Mouse (Mus musculus): ENCODE results near the gene Tmem119. TPM values are rescaled to one million over a fixed set of nuclear protein-coding genes. Genes with fewer than 3 reads are reported as not detected.

Gene Tmem119
- polyA plus RNA-seq, 1 experiment from 2014 or later: 7.9 TPM

DNA sequence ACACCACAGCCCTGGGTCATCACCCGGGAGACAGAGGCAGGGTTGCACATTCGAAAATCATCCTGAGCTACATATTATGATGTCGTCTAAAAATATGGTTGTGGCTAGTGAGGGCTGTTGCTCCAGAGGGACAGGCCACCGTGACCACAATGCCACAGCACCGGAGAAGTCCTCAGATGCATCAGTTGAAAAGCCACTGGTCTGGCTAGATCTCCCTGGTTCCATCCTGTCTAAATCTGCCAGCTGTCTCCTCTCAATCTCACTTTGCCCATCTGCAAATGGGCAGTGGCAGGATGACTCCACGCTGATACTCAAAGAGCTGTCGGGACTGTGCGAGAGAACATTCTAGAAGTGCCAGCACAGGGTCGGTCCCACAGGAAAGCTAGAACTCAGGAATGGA lies 1.8 kb downstream of the Tmem119 start:
- no peak for ATAC-seq
- Histone ChIP-seq H3K27ac (ENCODE audit: low read depth, low read length) (no peak overlapping the region), H3K4me2 (ENCODE audit: low read length) (no peak overlapping the region), H3K9ac (ENCODE audit: low read depth, low read length) (no peak overlapping the region), H3K4me1 (ENCODE audit: control insufficient read depth, insufficient read depth, low read depth, low read length) (no peaks in the 10 kb centered on the region), H3K27me3 (replicated peaks; ENCODE audit: control insufficient read depth, insufficient read depth, low read length) (peaks cover 3% of the 10 kb centered on the region; the same call in 1 of the 2 replicates), H3K36me3 (ENCODE audit: control insufficient read depth, insufficient read depth, low read length) (no peaks in the 10 kb centered on the region), H3K9me3 (ENCODE audit: control insufficient read depth, low read length) (no peaks in the 10 kb centered on the region), H3K4me3 (ENCODE audit: low read length) (no peak overlapping the region)
- 78% methylated on average over 9 of the region's 9 CpGs for WGBS

GRCm38 (mm10) chr5:113797149-113797882 lies 3.0 kb downstream of the Tmem119 start:
- Histone ChIP-seq H3K4me2 (ENCODE audit: low read length) (no peak overlapping the region), H3K27me3 (replicated peaks; ENCODE audit: control insufficient read depth, insufficient read depth, low read length) (peaks cover 3% of the 10 kb centered on the region; the same call in 1 of the 2 replicates), H3K4me1 (ENCODE audit: control insufficient read depth, insufficient read depth, low read depth, low read length) (no peaks in the 10 kb centered on the region), H3K36me3 (ENCODE audit: control insufficient read depth, insufficient read depth, low read length) (no peaks in the 10 kb centered on the region), H3K9me3 (ENCODE audit: control insufficient read depth, low read length) (no peaks in the 10 kb centered on the region), H3K27ac (ENCODE audit: low read depth, low read length) (no peak overlapping the region), H3K9ac (ENCODE audit: low read depth, low read length) (no peak overlapping the region), H3K4me3 (ENCODE audit: low read length) (no peak overlapping the region)
- no peak for ATAC-seq
- 13% methylated on average over 19 of the region's 19 CpGs for WGBS

- H3K27me3 ChIP-seq (replicated peaks; ENCODE audit: control insufficient read depth, insufficient read depth, low read length): peaks cover 3% of the 10 kb centered on the region; the same call in 1 of the 2 replicates
- H3K4me2 ChIP-seq (ENCODE audit: low read length): no peak overlapping the region
- 8% methylated on average over 13 of the region's 13 CpGs for WGBS
- no peak for ATAC-seq
- H3K9ac ChIP-seq (ENCODE audit: low read depth, low read length): no peak overlapping the region
- no peak overlapping the region for H3K4me3 ChIP-seq (ENCODE audit: low read length)
- no peaks in the 10 kb centered on the region for H3K9me3 ChIP-seq (ENCODE audit: control insufficient read depth, low read length)
- no peaks in the 10 kb centered on the region for H3K36me3 ChIP-seq (ENCODE audit: control insufficient read depth, insufficient read depth, low read length)
- H3K27ac ChIP-seq (ENCODE audit: low read depth, low read length): no peak overlapping the region
- no peaks in the 10 kb centered on the region for H3K4me1 ChIP-seq (ENCODE audit: control insufficient read depth, insufficient read depth, low read depth, low read length)
Observed at GRCm38 (mm10) chr5:113796401-113797148, 3.7 kb downstream of the Tmem119 start.

- Histone ChIP-seq H3K4me2 (ENCODE audit: low read length) (no peak overlapping the region), H3K27me3 (replicated peaks; ENCODE audit: control insufficient read depth, insufficient read depth, low read length) (no peaks in the 10 kb centered on the region), H3K4me3 (ENCODE audit: low read length) (no peak overlapping the region), H3K9ac (ENCODE audit: low read depth, low read length) (no peak overlapping the region), H3K27ac (ENCODE audit: low read depth, low read length) (no peak overlapping the region), H3K36me3 (ENCODE audit: control insufficient read depth, insufficient read depth, low read length) (no peaks in the 10 kb centered on the region), H3K9me3 (ENCODE audit: control insufficient read depth, low read length) (no peaks in the 10 kb centered on the region), H3K4me1 (ENCODE audit: control insufficient read depth, insufficient read depth, low read depth, low read length) (no peaks in the 10 kb centered on the region)
- ATAC-seq: no peak
- 85% methylated on average over 16 of the region's 16 CpGs for WGBS
Observed at GRCm38 (mm10) chr5:113791197-113792095, 8.9 kb downstream of the Tmem119 start.

DNA sequence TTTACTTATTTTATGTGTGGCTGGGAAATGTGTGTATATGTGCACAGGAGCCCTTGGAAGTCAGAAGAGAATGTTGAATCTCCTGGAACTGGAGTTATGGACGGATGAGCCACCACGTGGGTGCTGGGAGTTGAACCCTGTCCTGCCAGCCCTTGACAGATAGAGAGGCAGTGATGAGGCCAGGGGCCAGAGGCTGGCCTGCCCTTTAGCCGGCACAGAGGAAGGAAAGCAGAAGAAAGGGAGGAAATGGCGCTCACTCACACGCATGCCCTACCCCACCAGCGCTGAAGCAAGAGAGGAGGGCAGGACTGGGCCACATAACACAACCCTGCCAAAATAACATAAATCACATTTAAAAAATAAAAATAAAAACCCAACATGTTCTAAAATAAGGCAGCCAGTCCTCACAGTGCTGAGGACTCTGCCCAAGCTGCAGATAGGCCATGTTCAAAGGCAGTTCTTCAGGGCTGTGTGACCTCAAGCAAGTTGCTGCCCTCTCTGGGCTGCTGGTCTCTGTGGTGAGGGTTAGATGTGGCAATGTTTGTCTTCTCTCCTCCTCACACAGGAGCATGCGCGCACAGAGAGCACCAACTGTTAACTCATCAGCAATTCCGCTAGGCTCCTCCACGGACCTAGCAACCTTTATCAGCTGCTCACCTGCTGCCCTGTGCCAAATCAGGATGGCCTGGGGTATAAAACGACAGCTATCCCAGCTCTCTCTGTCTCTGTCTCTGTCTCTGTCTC lies 9.7 kb downstream of the Tmem119 start:
- no peak overlapping the region for H3K4me2 ChIP-seq (ENCODE audit: low read length)
- H3K9ac ChIP-seq (ENCODE audit: low read depth, low read length): no peak overlapping the region
- no peaks in the 10 kb centered on the region for H3K36me3 ChIP-seq (ENCODE audit: control insufficient read depth, insufficient read depth, low read length)
- no peaks in the 10 kb centered on the region for H3K9me3 ChIP-seq (ENCODE audit: control insufficient read depth, low read length)
- WGBS: 78% methylated on average over 11 of the region's 11 CpGs
- no peak overlapping the region for H3K4me3 ChIP-seq (ENCODE audit: low read length)
- no peaks in the 10 kb centered on the region for H3K27me3 ChIP-seq (replicated peaks; ENCODE audit: control insufficient read depth, insufficient read depth, low read length)
- H3K27ac ChIP-seq (ENCODE audit: low read depth, low read length): no peak overlapping the region
- no peak for ATAC-seq
- no peaks in the 10 kb centered on the region for H3K4me1 ChIP-seq (ENCODE audit: control insufficient read depth, insufficient read depth, low read depth, low read length)

DNA sequence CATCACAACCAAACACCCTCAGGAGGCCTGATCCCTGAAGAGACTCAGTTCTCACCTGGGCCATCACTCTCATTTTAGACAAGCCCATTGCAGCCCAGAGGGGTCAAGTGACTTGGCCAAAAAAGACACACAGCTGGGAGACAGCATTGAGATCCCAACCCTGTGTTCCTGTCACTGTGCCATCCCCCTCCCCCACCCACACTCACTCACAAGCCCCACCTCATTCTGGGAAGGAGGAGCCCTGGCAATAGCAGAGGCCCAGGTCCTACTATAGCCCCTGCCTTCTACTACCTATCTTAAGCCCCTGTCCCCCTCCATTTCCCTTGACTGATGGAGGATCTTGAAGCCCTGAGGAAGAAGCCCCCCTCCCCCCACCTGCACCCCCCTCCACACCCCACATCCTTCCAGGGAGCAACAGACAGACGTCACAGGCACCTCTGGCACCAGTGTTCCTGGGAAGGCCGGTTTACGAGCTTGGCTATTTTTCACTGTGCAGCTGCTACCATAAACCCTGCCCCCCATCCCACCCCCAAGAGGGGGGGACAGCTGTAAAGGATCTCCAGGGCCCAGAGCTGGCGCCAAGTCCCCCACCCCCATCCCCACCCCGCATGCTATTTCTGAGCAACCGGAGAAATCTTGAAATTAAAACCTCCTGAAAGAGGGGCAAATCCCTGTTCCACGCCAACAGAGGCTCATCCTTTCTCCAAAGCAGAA lies 11.1 kb downstream of the Tmem119 start:
- ATAC-seq: no peak
- H3K4me3 ChIP-seq (ENCODE audit: low read length): no peak overlapping the region
- no peaks in the 10 kb centered on the region for H3K4me1 ChIP-seq (ENCODE audit: control insufficient read depth, insufficient read depth, low read depth, low read length)
- no peak overlapping the region for H3K27ac ChIP-seq (ENCODE audit: low read depth, low read length)
- 45% methylated on average over 7 of the region's 7 CpGs for WGBS
- no peak overlapping the region for H3K4me2 ChIP-seq (ENCODE audit: low read length)
- H3K36me3 ChIP-seq (ENCODE audit: control insufficient read depth, insufficient read depth, low read length): no peaks in the 10 kb centered on the region
- no peak overlapping the region for H3K9ac ChIP-seq (ENCODE audit: low read depth, low read length)
- no peaks in the 10 kb centered on the region for H3K27me3 ChIP-seq (replicated peaks; ENCODE audit: control insufficient read depth, insufficient read depth, low read length)
- no peaks in the 10 kb centered on the region for H3K9me3 ChIP-seq (ENCODE audit: control insufficient read depth, low read length)

- Histone ChIP-seq H3K27me3 (replicated peaks; ENCODE audit: control insufficient read depth, insufficient read depth, low read length) (peaks cover 2% of the 10 kb centered on the region), H3K36me3 (ENCODE audit: control insufficient read depth, insufficient read depth, low read length) (no peaks in the 10 kb centered on the region), H3K9me3 (ENCODE audit: control insufficient read depth, low read length) (no peaks in the 10 kb centered on the region), H3K9ac (ENCODE audit: low read depth, low read length) (no peak overlapping the region), H3K27ac (ENCODE audit: low read depth, low read length) (no peak overlapping the region), H3K4me2 (ENCODE audit: low read length) (no peak overlapping the region), H3K4me1 (ENCODE audit: control insufficient read depth, insufficient read depth, low read depth, low read length) (no peaks in the 10 kb centered on the region), H3K4me3 (ENCODE audit: low read length) (no peak overlapping the region)
- WGBS: 35% methylated on average over 6 of the region's 6 CpGs
- ATAC-seq: no peak
Observed at GRCm38 (mm10) chr5:113788645-113789044, 11.7 kb downstream of the Tmem119 start.

- no peak overlapping the region for H3K4me2 ChIP-seq (ENCODE audit: low read length)
- H3K4me3 ChIP-seq (ENCODE audit: low read length): no peak overlapping the region
- 86% methylated on average over 5 of the region's 5 CpGs for WGBS
- no peaks in the 10 kb centered on the region for H3K36me3 ChIP-seq (ENCODE audit: control insufficient read depth, insufficient read depth, low read length)
- no peak overlapping the region for H3K9ac ChIP-seq (ENCODE audit: low read depth, low read length)
- no peaks in the 10 kb centered on the region for H3K4me1 ChIP-seq (ENCODE audit: control insufficient read depth, insufficient read depth, low read depth, low read length)
- no peak overlapping the region for H3K27ac ChIP-seq (ENCODE audit: low read depth, low read length)
- no peaks in the 10 kb centered on the region for H3K9me3 ChIP-seq (ENCODE audit: control insufficient read depth, low read length)
- H3K27me3 ChIP-seq (replicated peaks; ENCODE audit: control insufficient read depth, insufficient read depth, low read length): peaks cover 5% of the 10 kb centered on the region
- ATAC-seq: no peak
Observed at GRCm38 (mm10) chr5:113786985-113787384, 13.3 kb downstream of the Tmem119 start.

Data from hindbrain, embryonic 16.5 days (tissue).